Mouse (Mus musculus) activated CD4-positive, CD25-positive, alpha-beta regulatory T cell, adult 4 months (primary cell): ENCODE data around the gene Spsb1. TPM values are rescaled to one million over a fixed set of nuclear protein-coding genes. Genes with fewer than 3 reads are reported as not detected.

Source experiments
- ATAC-seq: one replicate; pipeline ENCODE4 v1.8.0; 2017
- polyA plus RNA-seq, 2 experiments: library from polyadenylated mRNA; unstranded; fragments of 100-300 nt; shearing (Covaris generic); gene quantifications; one replicate each; pipeline ENCODE4 v1.2.1; 2017

Gene Spsb1
- polyA plus RNA-seq, 2 experiments from 2014 or later, result 4.0 to 6.3 TPM

DNA sequence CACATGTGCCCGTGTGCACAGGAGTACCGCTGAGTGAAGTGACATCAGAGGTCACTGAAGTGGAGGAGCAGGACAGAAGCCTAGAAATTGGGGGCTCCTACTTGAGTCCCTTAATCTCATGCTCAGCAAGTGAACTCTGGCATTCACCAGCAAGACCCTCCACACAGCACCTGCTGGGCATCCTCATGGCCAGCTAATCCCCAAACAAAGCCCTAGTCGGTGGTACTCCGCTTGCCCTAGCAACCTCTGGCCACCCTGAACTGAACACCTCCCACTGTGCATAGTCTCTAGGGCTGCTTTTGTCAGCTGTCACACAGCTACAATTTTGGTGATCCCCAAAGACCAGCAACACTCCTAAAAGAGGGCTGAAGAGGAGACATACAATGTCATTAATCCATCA lies 44.3 kb downstream of the Spsb1 start:
- ATAC-seq, result no peak

DNA sequence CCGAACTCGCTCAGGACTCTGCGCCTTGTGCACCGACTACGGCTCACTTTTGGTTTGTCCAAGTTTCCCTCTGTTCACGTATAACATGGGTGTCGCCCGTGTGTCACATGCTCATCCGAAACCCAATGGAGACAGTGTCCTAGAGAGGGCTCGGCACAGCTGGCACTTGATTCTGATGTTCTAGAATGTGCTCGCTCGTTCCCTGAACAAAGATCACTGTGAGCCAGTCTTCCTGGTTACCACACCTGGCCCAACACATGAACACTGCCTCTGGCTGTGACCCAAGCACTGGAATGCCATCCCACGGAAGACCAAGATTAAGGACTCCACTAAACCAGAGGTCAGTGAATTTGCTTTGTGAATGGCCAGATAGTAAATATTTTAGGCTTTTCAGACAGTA lies 45.3 kb downstream of the Spsb1 start:
- no peak for ATAC-seq

DNA sequence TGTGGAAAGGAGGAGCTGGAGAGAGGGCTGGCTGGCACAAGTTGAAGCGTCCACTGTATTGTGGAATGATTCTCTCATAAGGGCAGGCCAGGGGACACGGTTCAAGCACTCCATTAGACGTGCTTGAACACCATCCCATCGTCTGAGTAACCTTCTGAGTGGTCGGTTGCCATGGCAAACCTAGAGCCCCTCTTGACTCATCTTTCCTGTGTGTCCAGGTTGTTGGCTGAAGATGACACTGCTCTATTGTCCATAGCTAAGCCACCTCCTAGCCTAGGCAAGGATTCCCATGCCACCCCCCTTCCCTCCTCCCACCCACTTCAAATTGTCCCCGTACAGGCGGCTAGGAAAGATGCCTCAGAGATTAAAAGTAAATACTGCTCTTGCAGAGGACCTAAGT lies 45.9 kb downstream of the Spsb1 start:
- no peak for ATAC-seq

DNA sequence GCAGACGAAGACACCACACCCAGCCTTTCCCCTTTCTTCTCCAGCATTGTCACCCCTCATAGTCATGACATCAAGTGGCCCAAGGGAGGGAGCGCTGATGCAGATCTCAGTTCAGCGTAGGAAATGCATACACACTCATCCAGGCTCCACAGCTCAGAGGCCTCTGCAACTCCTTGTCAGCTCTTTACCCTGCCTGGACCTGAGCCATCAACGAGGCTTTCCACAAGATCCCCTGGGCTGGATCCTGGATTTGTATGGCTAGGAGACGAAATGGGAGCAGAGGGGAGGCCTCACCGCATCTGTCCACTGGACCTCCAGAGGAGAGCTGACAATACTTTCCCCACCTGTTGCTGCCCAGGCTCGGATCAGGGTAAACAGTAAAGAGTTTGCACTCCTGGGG lies 47.2 kb downstream of the Spsb1 start:
- ATAC-seq, result no peak

DNA sequence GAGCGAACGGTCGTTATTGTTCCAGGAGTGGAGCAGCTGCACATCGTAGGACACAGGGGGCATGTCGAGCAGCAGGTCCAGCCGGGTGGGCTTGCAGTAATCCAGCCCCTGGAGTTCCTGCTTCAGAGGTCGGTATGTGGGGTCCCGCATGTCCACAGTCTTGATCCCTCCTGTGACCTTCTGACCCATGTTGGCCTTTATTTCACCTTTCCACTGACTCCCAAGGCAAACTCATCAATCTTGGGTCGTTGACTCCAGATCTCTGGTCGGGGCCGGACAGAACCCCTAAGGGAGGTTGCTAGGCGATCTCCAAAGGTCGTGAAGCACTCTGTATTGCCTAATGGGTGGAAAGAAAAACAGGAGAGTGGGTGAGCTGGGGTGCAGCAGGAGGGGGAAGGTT lies 47.9 kb downstream of the Spsb1 start:
- ATAC-seq, result no peak

DNA sequence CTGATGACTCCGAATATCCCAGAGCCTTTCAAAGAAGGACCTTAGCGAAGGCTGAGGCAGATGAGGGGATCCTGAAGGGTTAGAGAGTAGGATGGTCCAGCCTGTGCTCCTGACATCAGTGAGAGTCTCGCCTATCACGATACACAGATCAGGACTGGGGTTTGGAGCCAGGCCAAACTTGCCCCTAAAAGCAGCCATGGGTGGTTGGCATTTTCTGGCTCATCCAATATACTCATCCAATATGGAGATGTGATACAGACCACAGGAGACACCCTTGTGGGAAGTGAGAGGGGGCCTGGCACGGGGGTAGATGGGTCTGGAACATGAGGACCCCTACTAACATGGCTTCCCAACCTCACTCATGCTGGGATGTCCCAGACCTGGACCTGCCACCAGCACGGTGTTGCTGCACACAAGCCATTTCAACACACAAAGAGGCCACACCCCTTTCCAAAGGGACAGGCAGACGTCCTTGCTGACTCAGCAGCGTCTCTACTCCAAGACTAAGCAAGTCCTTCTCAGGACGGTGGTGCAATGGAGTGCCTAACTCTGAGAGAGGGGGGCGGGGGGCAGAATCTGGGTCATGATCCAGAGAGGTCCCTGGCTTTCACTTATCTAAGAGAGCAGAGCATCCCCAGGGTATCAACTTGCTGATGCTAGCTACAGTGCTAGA lies 49.4 kb downstream of the Spsb1 start:
- ATAC-seq, result no peak

DNA sequence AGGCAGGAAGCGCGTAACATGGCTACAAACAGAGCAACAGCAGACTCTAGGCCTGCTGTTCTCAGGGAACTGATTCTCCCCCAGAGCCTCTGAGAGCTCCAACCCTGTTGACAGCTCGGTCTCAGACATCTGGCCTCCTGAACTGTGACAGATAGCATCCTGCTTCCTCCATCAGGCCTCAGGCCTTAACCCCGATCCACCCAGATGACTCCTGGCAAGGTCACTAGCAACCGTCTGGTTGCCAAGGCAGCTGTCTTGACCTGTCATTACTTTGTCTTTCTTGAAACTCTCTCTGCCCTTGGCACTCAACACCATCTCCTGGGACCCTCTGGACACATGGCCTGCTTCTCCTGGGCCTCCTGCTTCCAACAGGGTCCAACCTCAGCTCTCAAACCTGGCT lies 51.8 kb downstream of the Spsb1 start:
- ATAC-seq, result no peak

DNA sequence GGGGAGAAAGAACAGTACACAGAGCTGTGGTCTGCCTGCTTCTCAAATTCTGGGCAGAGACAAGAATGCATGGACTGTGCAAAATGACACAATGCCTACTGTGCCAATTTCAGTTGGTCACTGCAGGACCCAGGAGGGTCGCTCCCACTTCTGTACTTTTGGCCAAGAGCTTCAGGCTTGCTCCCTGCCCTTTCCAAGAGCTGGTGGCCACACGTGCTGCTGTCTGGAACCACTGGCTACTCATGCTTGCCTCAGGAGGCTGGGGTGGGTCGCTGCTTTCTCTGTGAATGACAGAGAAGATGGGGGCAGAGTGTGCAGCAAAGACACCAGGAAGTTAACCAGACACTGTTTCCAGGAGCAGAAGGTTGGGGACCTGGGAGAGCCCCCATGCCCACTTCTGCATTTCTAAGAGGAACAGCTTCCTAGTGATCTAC lies 53.5 kb downstream of the Spsb1 start:
- no peak for ATAC-seq

DNA sequence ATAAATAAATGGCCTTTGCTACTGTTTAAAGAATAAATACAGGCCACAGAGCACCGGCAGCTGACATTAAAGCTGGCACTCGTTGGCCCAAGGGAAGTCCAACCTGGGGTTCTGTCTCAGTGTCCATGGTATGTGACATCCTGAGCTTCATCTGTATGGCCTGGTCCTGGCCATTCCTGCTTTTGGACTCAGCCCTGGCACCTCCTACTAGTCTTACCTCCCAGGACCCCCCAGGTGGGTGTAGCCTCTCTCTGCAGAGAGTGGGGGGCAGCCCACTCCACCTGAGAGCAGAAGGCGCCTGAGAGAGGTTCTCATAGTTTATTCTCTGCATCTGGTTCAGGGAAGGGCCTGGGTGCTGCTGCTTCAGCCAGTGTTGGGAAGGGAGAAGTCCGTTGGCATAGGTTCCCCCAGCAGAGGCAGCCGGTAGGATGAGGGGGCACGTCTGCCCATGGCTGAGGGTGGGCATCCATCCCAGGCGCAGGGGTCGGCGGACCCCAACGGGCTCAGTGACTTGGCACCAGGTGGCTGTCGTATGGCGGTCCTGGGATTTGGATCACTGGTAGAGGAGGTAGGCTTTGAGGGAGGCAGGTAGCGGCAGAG lies 57.1 kb downstream of the Spsb1 start:
- no peak for ATAC-seq

DNA sequence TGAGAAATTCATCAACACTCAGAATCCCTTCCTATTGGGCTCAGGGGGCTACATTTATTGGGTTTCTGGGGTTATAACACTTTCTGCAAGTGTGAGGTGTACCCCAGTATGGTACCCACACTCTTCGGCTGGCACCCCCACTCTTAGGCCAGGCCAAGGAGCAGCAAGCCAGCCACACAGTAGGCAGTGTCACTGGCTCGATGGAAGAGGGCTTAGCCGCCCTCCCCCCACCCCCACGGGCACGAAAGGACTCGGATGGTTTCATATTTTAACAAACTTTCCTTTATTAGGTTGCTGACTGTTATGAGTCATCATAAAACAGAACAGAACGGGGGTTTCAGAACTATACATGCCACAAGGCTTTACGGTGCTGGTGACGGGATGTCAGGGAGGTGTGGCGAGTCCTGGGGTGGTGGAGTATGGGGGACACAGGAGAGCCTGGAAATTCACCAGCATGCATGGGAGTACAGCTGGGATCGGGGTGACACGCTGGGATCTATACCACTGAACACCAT lies 58.8 kb downstream of the Spsb1 start:
- ATAC-seq, result peak; percentile 79

DNA sequence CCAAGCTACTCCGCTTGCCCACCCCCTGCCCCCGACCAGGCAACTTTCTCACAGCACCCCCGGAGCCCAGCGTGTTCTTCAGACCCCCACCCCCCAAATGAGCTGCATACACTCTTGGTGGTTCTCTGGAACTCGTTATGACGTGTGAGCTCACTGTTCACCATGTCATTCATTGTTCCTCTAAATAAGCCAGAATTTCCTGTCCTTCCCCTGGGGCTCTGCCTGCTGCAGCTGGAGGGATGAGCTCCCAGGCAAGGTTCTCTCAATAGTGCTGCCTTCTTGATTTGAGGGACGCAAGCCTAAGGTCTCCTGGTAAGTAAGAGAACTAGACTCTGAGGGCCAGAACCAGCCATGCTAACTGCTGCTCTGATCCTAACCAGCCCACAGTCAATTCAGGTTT lies 59.6 kb downstream of the Spsb1 start:
- ATAC-seq, result no peak

DNA sequence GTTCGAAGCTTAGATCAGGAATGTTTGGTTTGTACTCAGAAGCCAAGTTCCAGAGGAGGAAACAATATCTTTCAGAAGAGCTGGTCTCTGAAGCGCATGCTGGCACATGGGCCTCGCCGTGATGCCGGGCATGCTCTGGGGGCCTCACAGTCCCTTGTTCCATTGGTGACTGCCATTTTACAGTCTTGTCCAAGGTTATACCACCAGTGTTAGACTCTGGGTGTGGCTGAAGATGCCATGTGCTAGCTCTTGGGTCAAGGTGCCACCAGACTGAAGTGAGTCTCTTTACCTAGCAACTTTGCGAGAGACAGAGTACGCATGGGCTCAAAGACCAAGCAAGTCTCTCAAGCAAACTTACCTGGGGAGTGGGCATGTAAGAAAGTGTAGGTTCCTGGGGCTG lies 60.5 kb downstream of the Spsb1 start:
- no peak for ATAC-seq

DNA sequence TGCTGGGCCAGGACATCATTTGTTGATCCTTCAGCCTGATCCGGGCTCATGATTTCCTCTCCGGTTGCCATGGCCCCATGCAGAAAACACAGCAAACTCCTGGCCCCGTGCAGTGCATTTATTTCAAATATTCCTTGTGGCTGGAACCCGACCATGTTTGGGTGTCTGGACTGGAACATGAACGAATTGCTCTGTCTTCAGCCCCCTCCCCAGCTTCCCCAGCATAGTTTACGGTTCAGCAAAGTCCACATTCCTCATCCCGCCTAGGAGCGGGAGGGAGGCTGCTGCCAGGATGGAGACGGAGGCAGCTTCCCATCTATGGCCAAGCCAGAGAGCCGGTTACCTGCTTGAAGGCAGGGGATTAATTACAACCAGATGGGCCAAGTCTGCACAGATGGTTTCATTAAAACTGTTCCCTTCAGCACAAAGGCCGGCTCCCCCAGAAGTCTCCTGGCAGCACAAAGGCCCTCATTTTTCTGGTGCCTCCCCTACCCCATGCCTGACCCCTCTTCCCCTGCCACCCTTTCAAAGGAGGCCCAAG lies 61.2 kb downstream of the Spsb1 start:
- no peak for ATAC-seq

DNA sequence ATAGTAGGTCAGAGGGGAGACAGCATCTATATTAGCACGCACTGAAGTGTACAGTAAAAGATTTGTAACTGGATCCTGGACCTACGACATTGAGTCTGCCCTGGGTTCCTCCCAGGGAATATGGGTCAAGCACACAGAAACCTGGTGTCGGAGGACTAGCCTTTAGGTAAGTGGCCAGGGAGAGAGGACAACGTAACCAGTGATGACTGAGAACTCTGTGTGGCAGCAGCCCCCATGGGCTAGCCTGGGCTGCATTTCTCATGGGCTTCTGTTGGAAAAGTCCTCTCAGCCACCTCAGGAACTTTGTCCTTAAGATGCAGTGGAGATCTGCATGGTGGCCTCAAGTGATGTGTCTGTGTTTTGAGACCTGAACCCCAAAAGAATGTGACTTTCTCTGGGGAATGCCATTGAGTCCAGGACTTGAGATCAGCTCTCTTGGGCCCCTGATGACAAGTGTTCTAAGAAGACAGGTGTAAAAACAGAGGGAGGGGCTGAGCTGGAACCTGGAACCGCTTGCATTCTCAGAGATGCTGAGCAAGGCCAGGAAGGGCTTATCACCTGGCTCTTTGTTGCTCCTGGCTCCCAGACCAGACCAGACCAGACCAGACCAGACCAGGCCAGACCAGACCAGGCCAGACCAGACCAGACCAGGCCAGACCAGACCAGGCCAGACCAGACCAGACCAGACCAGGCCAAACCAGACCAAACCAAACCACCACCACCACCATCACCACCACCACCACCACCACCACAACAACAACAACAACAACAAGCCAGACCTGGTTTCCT lies 63.5 kb downstream of the Spsb1 start:
- no peak for ATAC-seq

DNA sequence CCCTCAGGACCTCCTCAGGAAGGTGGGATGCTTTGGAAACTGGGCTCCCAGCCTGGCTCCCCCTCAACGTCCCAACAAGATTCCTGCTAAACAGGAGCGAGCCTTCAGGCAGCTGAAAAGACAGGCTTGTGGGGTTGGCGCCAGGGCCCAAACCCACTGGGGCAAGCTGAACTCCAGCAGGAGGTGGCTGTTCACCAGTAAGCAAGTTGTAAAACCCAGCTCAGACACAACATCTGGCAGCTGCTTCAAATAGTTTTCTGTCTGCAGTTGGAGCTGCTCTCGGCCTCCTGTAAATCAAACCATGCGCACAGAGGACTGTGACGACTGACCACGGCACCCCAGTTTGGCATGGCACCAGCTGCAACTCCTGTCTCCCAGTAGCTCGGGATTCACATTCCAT lies 64.3 kb downstream of the Spsb1 start:
- ATAC-seq, result no peak

DNA sequence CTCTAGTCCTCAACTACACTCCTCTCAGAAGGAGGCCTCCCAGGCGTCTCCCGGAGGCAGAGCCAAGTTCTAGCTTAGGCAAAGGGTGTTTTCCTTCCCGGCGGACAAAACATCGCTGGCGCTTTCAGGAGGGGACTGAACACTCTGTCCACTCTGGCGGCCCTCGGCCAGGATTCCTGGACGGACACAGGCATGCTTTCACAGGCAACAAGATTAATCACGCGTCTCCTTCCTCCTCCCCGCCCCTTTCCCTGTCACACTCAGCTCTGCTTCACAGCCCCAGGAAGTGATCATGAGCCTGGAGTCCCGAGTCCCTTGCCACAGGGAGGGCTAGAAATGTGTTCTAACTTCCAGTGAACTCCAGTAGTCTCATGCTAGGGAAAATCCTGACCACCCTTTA lies 65.0 kb downstream of the Spsb1 start:
- no peak for ATAC-seq

DNA sequence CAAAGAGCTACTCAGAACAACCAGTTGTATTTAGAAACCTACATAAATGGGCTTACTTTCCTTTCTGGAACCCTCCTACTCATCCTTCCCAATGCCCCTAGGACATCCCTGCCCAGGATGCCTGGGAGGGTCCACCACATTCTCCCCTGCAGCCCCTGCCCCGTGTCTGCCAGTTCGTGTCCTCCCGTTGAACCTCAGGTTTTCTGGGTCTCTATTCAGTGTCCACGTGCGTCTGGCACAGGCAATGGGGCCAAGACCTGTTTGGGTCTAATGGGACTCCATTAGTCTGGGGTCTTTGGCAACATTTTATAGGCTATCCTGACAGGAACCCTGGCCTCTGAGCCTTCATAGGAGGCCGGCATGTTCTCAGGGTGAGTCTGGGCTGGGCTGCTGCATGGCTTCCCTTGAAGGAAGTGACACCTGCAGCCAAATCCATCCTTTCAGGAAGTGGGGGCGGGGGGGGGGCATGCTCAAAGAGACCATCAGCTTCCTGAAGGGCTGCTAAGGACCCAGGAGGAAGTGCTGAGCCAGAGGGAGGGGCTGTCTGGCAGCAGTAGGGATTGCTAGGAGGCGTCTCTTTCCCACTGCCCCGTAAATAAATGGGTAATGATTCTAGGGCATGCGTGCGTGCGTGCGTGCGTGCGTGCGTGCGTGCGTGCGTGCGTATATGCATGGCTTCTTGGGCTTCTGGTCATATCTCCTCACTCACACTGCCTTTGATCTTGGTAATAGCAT lies 65.9 kb downstream of the Spsb1 start:
- ATAC-seq, result peak; percentile 44

DNA sequence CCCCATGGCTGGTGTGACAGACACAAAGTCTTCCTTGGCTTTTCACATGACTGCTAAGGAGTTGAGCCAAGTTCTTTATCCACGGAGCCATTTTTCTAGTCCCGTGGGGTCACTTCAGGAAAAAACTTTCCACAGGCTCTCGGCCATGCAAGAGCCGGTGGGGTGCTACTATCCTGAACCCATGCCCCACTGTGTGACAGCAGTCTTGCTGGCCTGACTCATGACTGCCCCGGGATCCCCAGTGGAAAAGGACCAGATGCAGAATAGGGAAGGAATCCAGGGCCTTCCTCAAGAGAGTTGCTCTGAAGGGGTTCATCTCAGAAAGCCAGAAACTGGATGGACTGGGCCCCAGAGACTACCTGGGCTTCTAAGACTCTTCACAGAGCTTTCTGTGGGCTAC lies 66.7 kb downstream of the Spsb1 start:
- ATAC-seq, result no peak

DNA sequence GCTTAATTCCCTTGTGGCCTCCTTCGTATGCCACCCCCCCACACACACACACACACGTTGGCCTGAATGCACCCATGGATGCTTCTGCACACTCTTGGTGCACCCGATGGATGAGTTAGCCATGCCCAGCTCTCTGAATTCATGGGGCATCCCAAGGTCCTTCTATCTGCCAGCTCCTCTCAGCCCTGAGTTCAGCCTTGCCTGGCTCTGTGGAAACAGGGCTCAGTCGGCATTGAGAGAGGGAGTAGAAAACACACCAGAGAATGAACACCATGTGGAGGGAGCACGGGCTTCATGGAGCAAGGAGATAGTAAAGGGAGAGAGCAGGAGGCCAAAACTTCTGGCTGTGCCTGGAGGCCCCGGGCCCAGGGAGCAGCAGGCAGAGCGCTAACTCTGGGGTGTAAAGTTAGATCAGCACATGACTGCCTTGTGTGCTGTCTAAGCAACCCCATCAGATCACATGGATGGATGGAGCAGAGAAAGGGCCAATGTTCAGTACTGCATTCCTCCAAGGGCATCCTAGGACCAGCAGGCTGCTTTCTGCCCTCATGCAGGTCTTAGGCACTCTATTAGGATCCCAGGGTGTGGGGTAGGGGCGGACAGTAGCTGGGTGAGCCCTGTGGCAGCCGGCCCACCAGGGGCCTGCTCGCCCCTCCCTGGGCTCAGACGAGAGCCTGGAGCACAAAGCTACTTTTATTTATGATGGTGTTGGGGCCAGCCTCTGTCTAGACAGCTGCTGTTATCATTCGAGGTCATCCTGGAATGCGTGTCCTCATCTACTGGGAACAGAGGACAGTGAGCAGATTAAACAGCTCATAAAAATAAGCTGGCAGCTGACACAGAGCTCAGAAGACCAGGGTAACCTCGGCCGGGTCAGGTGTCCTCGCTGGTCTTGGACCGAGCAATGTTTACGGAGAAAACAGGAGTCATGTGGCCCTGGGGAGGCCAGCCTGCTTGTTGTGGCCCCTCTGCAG lies 68.3 kb downstream of the Spsb1 start:
- ATAC-seq, result no peak

DNA sequence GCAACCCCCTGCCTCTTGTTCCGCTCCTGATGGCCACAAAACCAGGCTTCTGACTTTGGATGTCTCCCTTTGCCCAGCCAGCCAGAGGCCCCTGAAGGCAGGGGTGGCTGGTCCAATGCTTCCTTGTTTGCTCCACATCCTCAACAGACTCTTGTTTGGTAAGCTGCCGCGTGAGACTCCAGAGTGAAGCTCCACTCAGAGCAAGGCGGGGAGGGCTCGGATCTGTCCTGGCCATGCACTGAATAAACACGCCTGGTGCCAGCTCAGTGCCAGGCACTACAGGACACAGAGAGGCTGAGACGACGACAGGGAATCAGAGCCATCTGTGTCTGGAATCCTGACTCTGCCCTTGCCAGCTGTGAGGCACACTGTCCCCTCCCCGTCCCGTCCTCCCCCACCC lies 70.9 kb downstream of the Spsb1 start:
- no peak for ATAC-seq

DNA sequence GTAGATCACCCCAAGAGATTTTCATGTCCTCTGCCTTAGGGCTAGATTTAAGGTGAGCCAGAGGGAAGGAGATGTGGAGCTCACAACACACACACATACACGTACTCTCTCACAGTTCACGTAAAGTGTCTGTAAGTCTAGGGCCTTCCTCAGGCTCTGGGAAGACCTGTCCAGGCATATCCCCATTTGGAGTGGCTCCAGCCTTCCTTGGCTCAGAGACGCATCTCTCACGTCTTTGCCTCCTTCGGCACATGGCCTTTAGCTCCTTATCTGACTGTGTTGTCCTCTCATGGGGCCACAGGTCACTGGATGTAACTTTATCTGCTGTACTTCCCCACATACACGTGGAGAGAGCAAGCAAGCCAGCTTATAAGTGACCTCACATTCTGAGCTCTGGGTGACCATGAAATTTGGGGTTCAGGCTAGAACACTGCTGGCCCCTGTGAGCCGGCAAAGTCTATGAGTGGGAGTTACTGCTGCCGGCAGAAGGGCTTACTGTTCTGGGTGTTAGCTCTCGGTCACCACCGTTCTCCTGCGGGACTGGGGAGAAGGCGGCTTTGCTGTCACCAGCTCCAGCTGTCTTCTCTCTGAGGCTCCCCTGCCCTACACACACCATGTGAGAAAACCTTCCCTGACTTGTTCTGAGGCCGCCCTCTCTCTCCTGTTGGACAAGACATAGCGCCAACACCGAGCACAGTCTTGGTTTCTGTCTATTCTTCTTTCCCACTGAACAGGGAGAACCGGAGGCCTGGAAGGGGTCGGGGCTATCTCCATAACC lies 72.5 kb downstream of the Spsb1 start:
- no peak for ATAC-seq
